Mouse (Mus musculus): Measurements from ENCODE around the gene Trpm3.

DNA sequence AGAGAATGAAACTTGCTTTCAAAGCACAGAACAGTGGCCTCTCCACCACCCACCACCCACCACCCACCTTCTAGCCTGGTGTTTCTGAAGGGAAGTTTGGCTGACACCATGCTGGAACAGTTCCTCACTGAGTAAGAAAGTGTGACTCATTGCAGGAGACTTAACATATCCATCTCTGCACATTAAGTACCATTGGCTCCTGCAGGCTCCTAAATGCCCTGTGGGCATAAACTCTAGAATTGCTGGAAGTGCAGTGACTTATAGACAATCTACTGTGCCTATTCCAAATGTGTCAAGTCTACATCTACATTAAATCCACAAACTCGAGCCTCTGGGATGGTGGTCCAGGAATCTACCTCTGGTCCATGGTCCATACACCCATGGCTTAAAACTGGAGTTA lies 840.3 kb downstream of the Trpm3 start:
- TF ChIP-seq CTCF (IDR thresholded peaks at IDR 0.05; ENCODE audit: insufficient read depth, low read length) = no peak
- no peak for TF ChIP-seq POLR2A (IDR thresholded peaks at IDR 0.05; ENCODE audit: borderline replicate concordance, extremely low read depth, low read depth, low read length)

All from lung, adult 2 months (tissue).